Mouse (Mus musculus): ENCODE measurements at regions not wholly inside any gene's neighbourhood (a gene's known extent, or its start where the extent isn't known, plus 50 kb on each side); places are given as distances from the start of the nearest gene placed in this dataset.

DNA sequence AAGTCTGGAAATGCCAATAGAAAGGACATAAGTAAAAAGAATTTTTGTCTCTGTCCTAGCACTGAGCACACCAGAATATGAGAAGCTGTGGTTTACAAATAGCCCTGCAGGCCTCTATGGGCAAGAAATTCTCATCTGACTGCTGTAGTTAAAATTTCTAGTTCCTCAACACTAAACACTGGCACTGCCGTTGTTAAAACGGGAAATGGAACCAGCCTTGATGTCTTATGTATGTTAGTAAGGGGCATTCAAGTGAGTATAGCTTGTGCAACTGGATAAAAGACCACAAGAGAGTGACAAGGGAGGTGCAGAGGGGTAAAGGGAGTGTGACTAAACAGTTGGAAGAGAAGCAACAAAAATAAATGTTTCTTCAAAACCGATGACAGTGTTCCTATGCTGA, 65.7 kb upstream of the Tfec start:
- ATAC-seq (ENCODE audit: low read depth): no peak
- Histone ChIP-seq H3K36me3 (ENCODE audit: control insufficient read depth, insufficient read depth, low read length) (no peaks in the 10 kb centered on the region), H3K4me3 (ENCODE audit: low read depth, low read length) (no peak overlapping the region), H3K9me3 (ENCODE audit: control insufficient read depth, low read length) (no peaks in the 10 kb centered on the region), H3K9ac (ENCODE audit: low read depth, low read length) (no peak overlapping the region), H3K4me2 (ENCODE audit: low read depth, low read length) (no peak overlapping the region), H3K27me3 (replicated peaks; ENCODE audit: control insufficient read depth, insufficient read depth, low read length) (no peaks in the 10 kb centered on the region), H3K4me1 (ENCODE audit: control insufficient read depth, insufficient read depth, low read length) (no peaks in the 10 kb centered on the region), H3K27ac (replicated peaks; ENCODE audit: low read depth, low read length) (no peak overlapping the region)
- DNase-seq (ENCODE audit: low spot score): no peak
- WGBS: 75% methylated on average over 3 of the region's 3 CpGs

DNA sequence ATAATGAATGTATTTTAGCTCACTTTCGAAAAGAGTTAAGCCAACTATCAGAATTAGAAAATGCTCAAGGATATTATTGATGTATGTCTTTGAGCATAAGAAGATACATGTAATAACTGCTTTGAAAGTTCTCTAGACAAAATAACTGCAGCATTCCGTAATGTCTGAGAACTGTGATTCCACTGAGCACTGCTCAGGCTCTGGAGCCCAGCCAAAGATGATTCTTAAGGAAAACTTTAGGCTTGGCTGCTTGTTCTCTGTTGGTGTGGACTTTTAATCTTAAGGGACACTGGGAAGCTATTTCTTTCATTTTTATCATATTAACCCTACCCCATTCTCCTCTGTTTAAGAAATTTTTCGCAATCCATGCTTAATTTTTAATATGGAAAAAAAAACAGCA, 59.9 kb upstream of the Tfec start:
- H3K9ac ChIP-seq (ENCODE audit: low read depth, low read length): no peak overlapping the region
- H3K4me1 ChIP-seq (ENCODE audit: control insufficient read depth, insufficient read depth, low read length): 0 out of 2 replicates have a peak, but pooled peaks cover 2% of the 10 kb centered on the region
- WGBS: 54% methylated on average over 3 of the region's 3 CpGs
- H3K27me3 ChIP-seq (replicated peaks; ENCODE audit: control insufficient read depth, insufficient read depth, low read length): no peaks in the 10 kb centered on the region
- DNase-seq (ENCODE audit: low spot score): peak; percentile 90
- ATAC-seq (ENCODE audit: low read depth): no peak
- H3K4me2 ChIP-seq (ENCODE audit: low read depth, low read length): no peak overlapping the region
- no peaks in the 10 kb centered on the region for H3K9me3 ChIP-seq (ENCODE audit: control insufficient read depth, low read length)
- no peak overlapping the region for H3K4me3 ChIP-seq (ENCODE audit: low read depth, low read length)
- no peak overlapping the region for H3K27ac ChIP-seq (replicated peaks; ENCODE audit: low read depth, low read length)
- no peaks in the 10 kb centered on the region for H3K36me3 ChIP-seq (ENCODE audit: control insufficient read depth, insufficient read depth, low read length)

DNA sequence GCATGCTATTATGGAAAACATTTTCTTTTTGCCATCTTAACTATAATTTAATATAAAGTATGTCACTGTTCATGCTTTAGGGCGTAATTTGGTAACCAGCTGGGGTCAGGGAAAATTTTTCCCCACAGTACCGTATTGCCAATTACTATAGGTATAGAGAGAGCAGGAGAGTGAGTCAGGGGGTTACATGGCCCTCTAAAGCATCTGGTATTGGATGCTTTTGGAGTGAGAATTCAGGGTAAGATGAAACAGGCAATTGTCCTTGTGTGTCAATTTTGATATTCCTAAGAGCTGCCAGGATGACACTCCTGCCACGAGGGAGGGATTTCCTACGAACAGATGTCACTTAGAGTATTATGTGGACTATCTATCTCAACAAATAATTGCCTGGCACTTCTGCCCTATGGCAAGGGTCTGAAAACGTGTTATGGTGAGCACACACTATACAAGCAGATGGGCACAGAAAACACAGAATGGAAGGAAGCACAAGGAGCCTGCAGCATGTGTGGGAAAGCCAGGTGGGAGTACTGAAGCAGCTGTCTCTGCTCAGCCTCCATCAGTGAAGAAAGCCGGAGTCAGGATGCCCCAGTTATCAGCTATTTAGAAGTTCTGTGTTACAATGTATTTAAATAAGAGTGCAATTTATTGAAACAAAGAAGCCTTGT, 58.7 kb upstream of the Tfec start:
- DNase-seq (ENCODE audit: low spot score) (no peak), ATAC-seq (ENCODE audit: low read depth) (no peak)
- Histone ChIP-seq H3K4me1 (ENCODE audit: control insufficient read depth, insufficient read depth, low read length) (0 out of 2 replicates have a peak, but pooled peaks cover 2% of the 10 kb centered on the region), H3K27ac (replicated peaks; ENCODE audit: low read depth, low read length) (no peak overlapping the region), H3K9me3 (ENCODE audit: control insufficient read depth, low read length) (no peaks in the 10 kb centered on the region), H3K9ac (ENCODE audit: low read depth, low read length) (no peak overlapping the region), H3K27me3 (replicated peaks; ENCODE audit: control insufficient read depth, insufficient read depth, low read length) (no peaks in the 10 kb centered on the region), H3K36me3 (ENCODE audit: control insufficient read depth, insufficient read depth, low read length) (no peaks in the 10 kb centered on the region), H3K4me3 (ENCODE audit: low read depth, low read length) (no peak overlapping the region), H3K4me2 (ENCODE audit: low read depth, low read length) (no peak overlapping the region)
- 53% methylated on average over 6 of the region's 6 CpGs for WGBS

All from embryonic facial prominence, embryonic 14.5 days (tissue).